16 mouse cellular contexts compared by ENCODE assay signal in genomic region chr8:105788927-105789326, GRCm38 (mm10). TPM values are rescaled to one million over a fixed set of nuclear protein-coding genes. Genes with fewer than 3 reads are reported as not detected.
DNase-seq lines count a peak whose midpoint lies in the region; ATAC-seq and TF ChIP-seq lines count a peak whose summit lies in the region.
"Had no signal": no experiment of that assay in that cellular context is flagged by ENCODE, and none has a peak within 500 bp of the region (broad histone marks: within the 10 kb centered on the region; RNA-seq: fewer than 3 reads in every experiment).

No protein-coding gene starts in this region.

- H3K4me3 ChIP-seq in liver, embryonic 13.5 days (replicated peaks): no peak overlapping the region
- no peak overlapping the region for H3K4me3 ChIP-seq in liver, postnatal 0 days (ENCODE audit: low read depth, low read length)
- no peak overlapping the region for H3K4me3 ChIP-seq in midbrain, embryonic 10.5 days
- H3K4me3 ChIP-seq: embryonic facial prominence, embryonic 10.5 days; forebrain, embryonic 12.5 days; heart, adult 2 months; neural tube, embryonic 12.5 days had no signal

- H3K9me3 ChIP-seq in liver, embryonic 13.5 days (replicated peaks): no peaks in the 10 kb centered on the region
- H3K9me3 ChIP-seq in liver, postnatal 0 days (ENCODE audit: low read length): no peaks in the 10 kb centered on the region
- H3K9me3 ChIP-seq in midbrain, embryonic 10.5 days (replicated peaks): no peaks in the 10 kb centered on the region
- H3K9me3 ChIP-seq: embryonic facial prominence, embryonic 10.5 days; forebrain, embryonic 12.5 days; neural tube, embryonic 12.5 days had no signal

- H3K36me3 ChIP-seq in liver, embryonic 13.5 days: peaks cover 98% of the 10 kb centered on the region
- H3K36me3 ChIP-seq in liver, postnatal 0 days (replicated peaks; ENCODE audit: insufficient read depth, low read length): peaks cover 76% of the 10 kb centered on the region
- peaks cover 43% of the 10 kb centered on the region for H3K36me3 ChIP-seq in midbrain, embryonic 10.5 days

- ATAC-seq in liver, embryonic 13.5 days (ENCODE audit: low read depth): no peak
- no peak for ATAC-seq in liver, postnatal 0 days
- ATAC-seq in granulocyte monocyte progenitor cell, adult 5-6 weeks (replicated peaks; ENCODE audit: poor library complexity, severe bottlenecking): peak; percentile 86

- TF ChIP-seq CTCF in liver, postnatal 0 days (IDR thresholded peaks at IDR 0.05; ENCODE audit: low read depth): no peak

- H3K4me1 ChIP-seq in liver, embryonic 13.5 days (replicated peaks): peaks cover 58% of the 10 kb centered on the region
- peaks cover 7% of the 10 kb centered on the region; the same call in 1 of the 2 replicates for H3K4me1 ChIP-seq in liver, postnatal 0 days (ENCODE audit: insufficient read depth)
- H3K4me1 ChIP-seq in midbrain, embryonic 10.5 days: peaks cover 6% of the 10 kb centered on the region
- H3K4me1 ChIP-seq: neural tube, embryonic 12.5 days had no signal

- 36% methylated on average over 4 of the region's 4 CpGs for WGBS in liver, embryonic 13.5 days (ENCODE audit: insufficient replicate concordance)
- WGBS in liver, postnatal 0 days (ENCODE audit: insufficient replicate concordance): 29% methylated on average over 4 of the region's 4 CpGs
- WGBS in midbrain, embryonic 10.5 days: 64% methylated on average over 4 of the region's 4 CpGs

- H3K9ac ChIP-seq in liver, embryonic 13.5 days: no peak overlapping the region
- no peak overlapping the region for H3K9ac ChIP-seq in liver, postnatal 0 days (replicated peaks)
- H3K9ac ChIP-seq: forebrain, embryonic 12.5 days; neural tube, embryonic 12.5 days had no signal

- peak overlapping the region; percentile 53 for H3K27ac ChIP-seq in liver, embryonic 13.5 days
- H3K27ac ChIP-seq in liver, postnatal 0 days (ENCODE audit: low read depth): no peak overlapping the region
- H3K27ac ChIP-seq in midbrain, embryonic 10.5 days (replicated peaks): no peak overlapping the region
- H3K27ac ChIP-seq: embryonic facial prominence, embryonic 10.5 days; forebrain, embryonic 12.5 days; heart, adult 2 months; neural tube, embryonic 12.5 days had no signal

- H3K27me3 ChIP-seq in liver, embryonic 13.5 days: no peaks in the 10 kb centered on the region
- no peaks in the 10 kb centered on the region for H3K27me3 ChIP-seq in liver, postnatal 0 days (ENCODE audit: insufficient read depth, low read length)
- no peaks in the 10 kb centered on the region for H3K27me3 ChIP-seq in midbrain, embryonic 10.5 days (ENCODE audit: low read depth, poor library complexity, severe bottlenecking)
- H3K27me3 ChIP-seq: forebrain, embryonic 12.5 days; neural tube, embryonic 12.5 days had no signal

- TF ChIP-seq EP300 in liver, postnatal 0 days (IDR thresholded peaks at IDR 0.05; ENCODE audit: low read depth): no peak

- no peak for DNase-seq in liver, embryonic 13.5 days
- no peak for DNase-seq in liver, postnatal 0 days
- peak; percentile 72 for DNase-seq in naive thymus-derived CD4-positive, alpha-beta T cell, adult 2 months (ENCODE audit: low read depth)
- DNase-seq in thymus, postnatal 25 days: peak; percentile 33
- DNase-seq in cerebellum, postnatal 25 days: no peak
- no peak for DNase-seq in kidney, postnatal 14 days
- DNase-seq in midbrain, embryonic 10.5 days (ENCODE audit: low spot score): no peak

- no peak overlapping the region for H3K4me2 ChIP-seq in liver, embryonic 13.5 days
- no peak overlapping the region for H3K4me2 ChIP-seq in liver, postnatal 0 days (ENCODE audit: low read depth, low read length)
- H3K4me2 ChIP-seq: forebrain, embryonic 12.5 days; neural tube, embryonic 12.5 days had no signal

RNA-seq across cellular contexts. Expression of gene Gfod2, which starts 30.5 kb away (rescaled TPM):
- polyA plus RNA-seq in liver, embryonic 13.5 days (2015; fragmentation: Nextera tagmentation; extraction: Ambion mirVana): 2.6 and 3.1 TPM in 2 replicates
- polyA plus RNA-seq in liver, postnatal 0 days (2015; fragmentation: Nextera tagmentation; extraction: Ambion mirVana): 2.4 and 2.9 TPM in 2 replicates
- 1.7 TPM in 1 of 2 replicates, not detected in the other for total RNA-seq in granulocyte monocyte progenitor cell, adult 5-6 weeks (2014; fragmentation: Nextera tagmentation)
- total RNA-seq in granulocyte monocyte progenitor cell, adult 5-6 weeks (2017): 3.4 and 4.6 TPM in 2 replicates
- 35.0 and 39.5 TPM in 2 replicates for polyA plus RNA-seq in midbrain, embryonic 10.5 days (2016; fragmentation: Nextera tagmentation; extraction: Ambion mirVana)
- total RNA-seq: monocyte, adult 5-6 weeks had no signal

RNA-seq across cellular contexts. Expression of gene Ranbp10, which starts 38.2 kb away (rescaled TPM):
- polyA plus RNA-seq in liver, embryonic 13.5 days (2015; fragmentation: Nextera tagmentation; extraction: Ambion mirVana): 36.1 and 36.2 TPM in 2 replicates
- 18.9 and 20.9 TPM in 2 replicates for polyA plus RNA-seq in liver, postnatal 0 days (2015; fragmentation: Nextera tagmentation; extraction: Ambion mirVana)
- total RNA-seq in granulocyte monocyte progenitor cell, adult 5-6 weeks (2014; fragmentation: Nextera tagmentation): 12.9 and 16.7 TPM in 2 replicates
- 7.2 and 8.3 TPM in 2 replicates for total RNA-seq in granulocyte monocyte progenitor cell, adult 5-6 weeks (2017)
- 9.6 and 11.4 TPM in 2 replicates for polyA plus RNA-seq in midbrain, embryonic 10.5 days (2016; fragmentation: Nextera tagmentation; extraction: Ambion mirVana)

RNA-seq across cellular contexts. Expression of gene Tsnaxip1, which starts 38.6 kb away (rescaled TPM):
- polyA plus RNA-seq in liver, embryonic 13.5 days (2015; fragmentation: Nextera tagmentation; extraction: Ambion mirVana): 0.06 and 0.08 TPM in 2 replicates
- not detected in 2 replicates for polyA plus RNA-seq in liver, postnatal 0 days (2015; fragmentation: Nextera tagmentation; extraction: Ambion mirVana)
- not detected in 2 replicates for total RNA-seq in granulocyte monocyte progenitor cell, adult 5-6 weeks (2014; fragmentation: Nextera tagmentation)
- not detected in 2 replicates for total RNA-seq in granulocyte monocyte progenitor cell, adult 5-6 weeks (2017)
- polyA plus RNA-seq in midbrain, embryonic 10.5 days (2016; fragmentation: Nextera tagmentation; extraction: Ambion mirVana): 0.22 and 0.23 TPM in 2 replicates
- total RNA-seq: adrenal gland, postnatal 14 days; gastrocnemius, postnatal 10 days; heart, adult 2 months; monocyte, adult 5-6 weeks had no signal
- polyA plus RNA-seq: heart, postnatal 0 days had no signal

Comparison
In these comparisons a context has a peak if more than half of its experiments do, and no peak if none do; other contexts are left out.
1. DNase-seq: peak in naive thymus-derived CD4-positive, alpha-beta T cell, adult 2 months (single experiment) and thymus, postnatal 25 days (single experiment); none in liver, embryonic 13.5 days (single experiment), liver, postnatal 0 days (single experiment), cerebellum, postnatal 25 days (0 of 2), kidney, postnatal 14 days (single experiment) and midbrain, embryonic 10.5 days (single experiment).